Mouse (Mus musculus) hindbrain, embryonic 12.5 days (tissue): ENCODE data around the gene Cmtm4. TPM values are rescaled to one million over a fixed set of nuclear protein-coding genes. Genes with fewer than 3 reads are reported as not detected.

Experiments used
- ATAC-seq: fragments of 200-750 bp; cut with Nextera tagmentation; 2 replicates; pipeline ENCODE4 v1.8.0; 2017; ENCODE audit warnings: moderate TSS enrichment; ENCODE audit not compliant: low FRiP score
- H3K27ac ChIP-seq: fragments of 300-500 bp; sonication (generic); 2 replicates; pipeline ENCODE4 v1.5.1; 2016; ENCODE audit warnings: mild to moderate bottlenecking
- H3K27me3 ChIP-seq: fragments of 300-500 bp; sonication (generic); 2 replicates; pipeline ENCODE4 v1.6.1; 2016; ENCODE audit warnings: mild to moderate bottlenecking
- H3K36me3 ChIP-seq: fragments of 300-500 bp; sonication (generic); 2 replicates; pipeline ENCODE4 v1.6.1; 2016; ENCODE audit warnings: mild to moderate bottlenecking
- H3K4me1 ChIP-seq: fragments of 300-500 bp; sonication (generic); 2 replicates; pipeline ENCODE4 v1.6.1; 2016
- H3K4me2 ChIP-seq: fragments of 300-500 bp; sonication (generic); replicated peaks from 2 replicates; pipeline ENCODE4 v1.6.1; 2016; ENCODE audit warnings: mild to moderate bottlenecking
- H3K4me3 ChIP-seq: fragments of 300-500 bp; sonication (generic); 2 replicates; pipeline ENCODE4 v1.5.1; 2016; ENCODE audit warnings: mild to moderate bottlenecking
- H3K9ac ChIP-seq: fragments of 300-500 bp; sonication (generic); 2 replicates; pipeline ENCODE4 v1.6.1; 2016; ENCODE audit warnings: mild to moderate bottlenecking, moderate library complexity
- H3K9me3 ChIP-seq: fragments of 300-500 bp; sonication (generic); replicated peaks from 2 replicates; pipeline ENCODE4 v1.6.1; 2016; ENCODE audit warnings: mild to moderate bottlenecking
- WGBS: fragments of 180-500 bp; shearing (Covaris S2); methylation state at CpG from one replicate; pipeline ENCODE4 v1.1.7; 2016; 5-methylcytosine and 5-hydroxymethylcytosine counted together
- polyA plus RNA-seq: library from polyadenylated mRNA; unstranded; fragments of >200 nt; fragmentation: Nextera tagmentation; extraction: Ambion mirVana; gene quantifications from 2 replicates; pipeline ENCODE4 v1.2.1, GENCODE M21; 2016

The Cmtm4 gene
- 2.3 and 2.4 TPM in 2 replicates for polyA plus RNA-seq

DNA sequence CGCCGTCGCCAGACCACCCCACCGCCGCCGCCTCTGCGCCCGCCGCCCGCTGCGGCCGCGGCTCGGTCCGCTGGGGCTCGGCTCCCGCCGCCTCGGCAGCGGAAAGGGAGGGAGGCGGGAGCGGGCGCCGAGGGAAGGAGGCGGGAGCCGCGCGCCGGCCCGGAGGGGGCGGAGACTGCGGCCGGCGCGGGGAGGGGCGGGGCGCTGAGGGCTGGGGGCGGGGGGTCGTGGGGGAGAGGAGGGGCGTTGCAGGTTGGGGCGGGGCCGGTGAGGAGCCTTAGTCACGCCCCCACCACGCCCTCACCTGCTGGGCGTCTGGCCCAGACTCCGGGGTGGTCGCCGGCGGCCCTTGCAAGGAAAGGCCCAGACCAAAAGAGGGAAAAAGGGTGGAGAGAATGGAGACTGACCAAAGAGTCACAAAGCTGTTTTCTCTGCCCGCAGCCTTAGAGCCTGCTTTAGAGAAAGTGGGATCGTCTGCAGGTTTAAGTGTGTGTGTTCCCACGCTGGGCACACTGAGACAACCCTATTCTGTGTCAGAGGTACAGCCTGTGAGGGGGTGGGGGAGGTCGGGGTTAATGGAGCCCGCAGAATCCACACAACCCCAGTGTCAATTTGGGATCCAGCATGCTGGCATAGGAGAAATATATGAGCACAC is at the start of gene Cmtm4:
Gene Cmtm4, minus strand, starts transcription at position 105 of the 655 bp plus-strand sequence.
- Histone ChIP-seq H3K27ac (peak within 1 kb of the TSS; percentile 74), H3K4me3 (peak within 1 kb of the TSS; percentile 68), H3K4me2 (peak within 1 kb of the TSS; percentile 91), H3K9ac (peak within 1 kb of the TSS; percentile 82), H3K36me3 (no peaks in the 10 kb centered on the region), H3K27me3 (no peaks in the 10 kb centered on the region), H3K4me1 (peaks cover 16% of the 10 kb centered on the region), H3K9me3 (no peaks in the 10 kb centered on the region)
- 3% methylated on average over 36 of the region's 54 CpGs for WGBS
- ATAC-seq, result peak; percentile 87

DNA sequence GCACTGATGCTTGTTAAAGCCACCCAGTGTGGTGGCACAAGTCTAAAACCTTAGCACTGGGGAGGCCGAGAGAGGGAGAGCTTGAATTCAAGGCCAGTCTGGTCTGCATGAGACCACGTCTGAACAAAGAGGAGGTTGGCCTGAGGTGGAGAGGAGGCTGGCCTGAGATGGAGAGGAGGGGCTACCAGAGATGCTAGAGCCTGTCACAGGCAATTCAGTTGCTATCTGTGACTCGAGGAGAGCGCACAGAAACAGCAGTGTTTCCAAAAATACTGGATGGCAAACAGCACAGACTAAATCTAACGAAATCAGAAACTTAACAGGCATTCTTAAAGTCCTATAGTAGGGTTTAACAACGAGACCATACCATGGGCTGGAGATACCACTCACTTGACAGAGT is 49.6 kb upstream of the Cmtm4 start:
- Histone ChIP-seq H3K9me3 (no peaks in the 10 kb centered on the region), H3K4me1 (peaks cover 16% of the 10 kb centered on the region), H3K4me3 (no peak overlapping the region), H3K36me3 (peaks cover 4% of the 10 kb centered on the region), H3K9ac (no peak overlapping the region), H3K27me3 (no peaks in the 10 kb centered on the region), H3K4me2 (no peak overlapping the region), H3K27ac (no peak overlapping the region)
- 62% methylated on average over 6 of the region's 6 CpGs for WGBS
- no peak for ATAC-seq

DNA sequence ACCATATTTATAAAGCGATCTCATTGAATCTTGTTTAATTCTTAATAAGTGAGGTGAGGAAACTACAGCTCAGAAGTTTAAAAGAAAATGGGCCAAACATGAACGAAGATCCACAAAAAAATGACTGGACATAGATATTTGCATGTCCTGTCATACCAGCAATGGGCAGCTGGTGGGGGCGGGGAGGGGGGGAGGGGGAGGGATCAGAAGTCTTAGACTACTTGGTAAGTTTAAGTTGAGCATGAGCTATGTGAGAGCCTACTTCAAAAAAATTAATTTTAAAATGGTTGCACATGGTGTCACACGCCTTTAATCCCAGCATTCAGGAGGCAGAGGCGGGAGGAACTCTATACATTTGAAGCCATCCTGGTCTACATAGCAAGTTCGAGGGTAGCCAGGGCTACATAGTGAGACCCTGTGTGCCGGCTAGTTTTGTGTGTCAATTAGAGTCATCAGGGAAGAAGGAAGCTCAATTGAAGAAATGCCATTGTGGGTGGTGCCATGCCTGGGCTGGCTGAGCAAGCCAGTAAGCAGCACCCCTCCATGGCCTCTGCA is 47.6 kb upstream of the Cmtm4 start:
- peak overlapping the region; percentile 91 for H3K4me3 ChIP-seq
- peaks cover 16% of the 10 kb centered on the region for H3K4me1 ChIP-seq
- peaks cover 24% of the 10 kb centered on the region for H3K36me3 ChIP-seq
- peak overlapping the region; percentile 92; the same call in 1 of the 2 replicates for H3K27ac ChIP-seq
- no peak overlapping the region for H3K9ac ChIP-seq
- no peaks in the 10 kb centered on the region for H3K9me3 ChIP-seq
- peak; percentile 36 for ATAC-seq
- H3K27me3 ChIP-seq, result no peaks in the 10 kb centered on the region
- H3K4me2 ChIP-seq, result 0 out of 2 replicates have a peak overlapping the region, but pooled peaks have one; percentile 6
- 65% methylated on average over 7 of the region's 7 CpGs for WGBS

DNA sequence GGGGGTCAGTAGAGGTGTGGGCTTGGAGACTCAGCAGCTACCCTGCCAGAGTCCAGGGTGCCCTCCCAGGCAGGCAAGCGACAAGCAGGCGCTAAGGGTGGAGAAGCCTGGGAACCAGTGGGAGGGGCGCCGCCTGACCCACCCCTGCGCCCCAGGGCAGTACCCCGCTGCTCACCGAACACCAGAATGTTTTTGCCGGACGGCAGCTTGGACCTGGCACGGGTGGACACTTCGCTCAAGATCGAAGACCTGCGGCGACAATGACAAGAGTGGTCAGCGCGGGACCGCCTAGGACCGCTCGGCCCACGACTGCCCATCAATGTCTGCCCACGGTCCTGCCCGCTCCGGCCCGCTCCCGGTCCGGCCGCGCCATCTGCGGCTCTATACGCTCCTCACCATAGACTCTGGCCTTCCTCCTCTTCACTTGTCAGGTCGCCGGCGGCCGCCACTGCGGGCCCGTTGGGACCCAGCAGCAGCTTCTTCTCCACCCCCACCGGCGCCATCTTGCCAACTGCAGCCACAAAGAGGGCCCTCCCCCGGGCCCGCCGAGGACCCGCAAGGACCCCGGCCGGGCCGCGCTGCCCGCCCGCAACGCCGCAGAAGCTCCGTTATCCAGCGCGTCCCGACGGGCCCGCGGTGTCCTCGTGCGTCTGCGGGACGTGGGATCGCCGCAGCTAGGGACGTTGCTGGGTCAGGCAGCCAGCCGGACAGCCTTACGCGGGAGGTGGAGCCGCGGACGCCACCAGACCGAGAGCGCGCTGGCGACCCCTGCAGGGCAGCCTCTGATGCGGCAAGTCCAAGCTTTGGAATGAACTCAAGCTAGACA is 46.9 kb upstream of the Cmtm4 start, which contains the start of gene Dync1li2:
Gene Dync1li2, minus strand, starts transcription at position 749 of the 826 bp plus-strand sequence.
- H3K27ac ChIP-seq, result peak within 1 kb of the TSS; percentile 92
- peak within 1 kb of the TSS; percentile 95 for H3K9ac ChIP-seq
- ATAC-seq, result peak; percentile 90
- no peaks in the 10 kb centered on the region for H3K9me3 ChIP-seq
- no peaks in the 10 kb centered on the region for H3K27me3 ChIP-seq
- under 1% methylated on average over 75 of the region's 75 CpGs for WGBS
- H3K4me2 ChIP-seq, result peak within 1 kb of the TSS; percentile 81
- peaks cover 16% of the 10 kb centered on the region for H3K4me1 ChIP-seq
- H3K36me3 ChIP-seq, result peaks cover 29% of the 10 kb centered on the region
- peak within 1 kb of the TSS; percentile 91 for H3K4me3 ChIP-seq

DNA sequence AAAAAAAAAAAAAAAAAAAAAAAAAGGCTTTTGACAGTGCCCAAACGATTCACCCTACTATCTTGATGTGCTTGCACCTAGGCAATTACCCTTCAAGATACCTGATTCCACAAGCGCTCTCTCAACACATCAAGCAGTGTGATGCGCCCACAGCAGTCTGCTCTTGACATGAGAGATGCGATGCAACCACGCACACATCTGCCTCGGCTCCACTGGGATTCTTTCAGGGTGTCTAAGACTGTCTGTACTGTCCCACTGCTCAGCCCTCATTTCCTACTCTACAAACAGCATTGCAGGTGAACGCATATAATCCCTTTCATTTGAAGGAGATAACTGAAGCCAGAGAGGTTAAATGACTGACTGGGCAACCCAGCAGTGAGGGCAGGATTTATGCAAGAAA is 46.0 kb upstream of the Cmtm4 start:
- no peak for ATAC-seq
- Histone ChIP-seq H3K4me3 (peak overlapping the region; percentile 91), H3K4me2 (peak overlapping the region; percentile 81), H3K36me3 (peaks cover 38% of the 10 kb centered on the region), H3K9me3 (no peaks in the 10 kb centered on the region), H3K9ac (peak overlapping the region; percentile 95), H3K4me1 (peaks cover 16% of the 10 kb centered on the region), H3K27ac (no peak overlapping the region), H3K27me3 (no peaks in the 10 kb centered on the region)
- 65% methylated on average over 7 of the region's 7 CpGs for WGBS

DNA sequence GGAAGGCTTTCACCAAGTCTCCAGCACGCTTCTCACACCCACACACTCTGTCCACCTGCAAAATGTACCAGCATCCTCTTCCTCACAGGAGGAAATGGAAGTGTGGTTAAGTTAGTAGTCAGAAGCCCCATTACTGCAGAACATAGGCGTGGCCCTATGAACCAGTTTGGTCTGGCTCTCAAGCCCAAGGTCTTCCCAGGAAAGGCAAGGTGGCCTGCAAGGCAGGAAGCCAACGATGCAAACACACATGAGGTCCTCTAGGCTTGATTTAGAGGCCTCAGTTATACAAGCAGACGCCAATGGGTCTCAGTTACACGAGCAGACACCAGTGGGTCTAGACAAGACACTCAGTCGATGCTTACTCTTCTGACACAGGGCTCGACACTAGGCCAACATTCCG is 43.9 kb upstream of the Cmtm4 start:
- H3K36me3 ChIP-seq, result peaks cover 57% of the 10 kb centered on the region
- H3K27me3 ChIP-seq, result no peaks in the 10 kb centered on the region
- 98% methylated on average over 8 of the region's 8 CpGs for WGBS
- H3K9ac ChIP-seq, result no peak overlapping the region
- H3K27ac ChIP-seq, result no peak overlapping the region
- no peak overlapping the region for H3K4me2 ChIP-seq
- H3K9me3 ChIP-seq, result no peaks in the 10 kb centered on the region
- H3K4me1 ChIP-seq, result peaks cover 23% of the 10 kb centered on the region
- no peak for ATAC-seq
- no peak overlapping the region for H3K4me3 ChIP-seq

DNA sequence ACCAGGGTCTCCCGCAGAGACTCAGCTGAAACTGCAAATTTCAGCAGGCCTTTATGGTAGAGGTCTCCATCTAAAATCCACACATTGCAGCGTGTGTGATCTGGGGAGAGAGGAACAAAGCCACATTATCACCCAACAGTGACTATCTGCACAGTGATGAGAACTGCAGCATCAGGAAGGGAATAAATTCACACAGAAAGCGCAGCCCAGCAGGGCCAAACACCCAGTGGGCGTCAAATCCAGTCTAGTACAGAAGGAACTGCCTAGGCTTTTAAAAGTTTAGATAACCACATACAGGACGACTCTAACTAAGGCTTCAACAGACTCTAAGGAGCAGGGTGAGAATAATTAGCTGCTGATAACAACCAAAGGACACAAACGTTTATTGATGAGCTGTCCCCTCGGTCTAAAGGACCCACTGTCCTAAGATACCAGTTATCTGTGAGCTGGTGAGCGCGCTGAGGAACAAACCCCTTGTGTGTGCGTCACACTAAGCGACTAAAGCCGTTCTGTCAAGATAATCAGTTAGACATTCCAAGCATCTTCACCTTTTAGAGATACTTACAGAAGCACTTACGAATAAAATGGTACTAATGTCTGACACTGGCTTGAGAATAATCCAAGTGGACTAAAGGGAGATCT is 42.0 kb upstream of the Cmtm4 start:
- H3K27ac ChIP-seq, result no peak overlapping the region
- H3K4me3 ChIP-seq, result no peak overlapping the region
- 91% methylated on average over 13 of the region's 13 CpGs for WGBS
- no peak overlapping the region for H3K4me2 ChIP-seq
- no peaks in the 10 kb centered on the region for H3K9me3 ChIP-seq
- no peak overlapping the region for H3K9ac ChIP-seq
- H3K36me3 ChIP-seq, result peaks cover 74% of the 10 kb centered on the region
- H3K4me1 ChIP-seq, result peaks cover 23% of the 10 kb centered on the region
- ATAC-seq, result no peak
- H3K27me3 ChIP-seq, result no peaks in the 10 kb centered on the region

DNA sequence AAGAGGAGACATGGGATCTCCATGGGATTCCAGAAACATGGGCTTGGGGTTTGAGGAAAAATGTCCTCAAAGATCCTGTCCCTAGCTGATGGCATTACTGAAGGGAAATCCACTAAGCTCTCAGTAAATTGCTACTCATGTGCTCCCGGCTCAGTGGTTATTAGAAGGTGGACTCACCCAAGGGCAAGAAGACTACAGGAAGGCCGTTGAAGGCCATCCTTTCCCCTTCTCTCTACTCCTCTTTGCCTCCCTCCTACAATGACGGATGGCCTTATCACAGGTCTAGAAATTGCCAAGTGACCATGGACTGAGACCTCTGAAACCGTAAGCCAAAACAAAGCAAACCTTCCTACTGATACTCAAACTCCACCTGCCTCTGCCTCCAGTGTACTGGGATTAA is 41.0 kb upstream of the Cmtm4 start:
- Histone ChIP-seq H3K9ac (no peak overlapping the region), H3K4me1 (peaks cover 19% of the 10 kb centered on the region), H3K36me3 (peaks cover 84% of the 10 kb centered on the region), H3K4me2 (no peak overlapping the region), H3K4me3 (no peak overlapping the region), H3K27ac (no peak overlapping the region; the same call in 1 of the 2 replicates), H3K9me3 (no peaks in the 10 kb centered on the region), H3K27me3 (no peaks in the 10 kb centered on the region)
- 92% methylated on average over 4 of the region's 4 CpGs for WGBS
- ATAC-seq, result no peak

DNA sequence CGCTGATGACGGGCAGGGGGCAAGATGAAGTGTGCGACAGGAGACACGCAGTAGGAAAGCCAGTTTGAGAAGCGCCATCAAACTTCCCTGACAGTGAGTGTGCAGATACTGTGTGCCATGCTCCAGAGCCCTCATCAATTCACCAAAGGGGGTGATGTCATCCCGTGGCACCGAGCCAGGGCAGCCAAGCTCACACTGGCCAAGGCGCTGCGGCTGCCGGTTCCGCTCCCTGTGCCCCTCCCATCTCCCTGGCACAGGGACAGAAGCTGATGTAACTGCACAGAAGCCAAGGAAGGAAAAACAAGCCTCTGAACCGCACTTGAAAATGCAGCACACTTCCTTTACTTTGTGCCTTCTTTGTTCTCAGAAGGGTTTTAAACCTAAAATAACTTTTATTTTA is 40.4 kb upstream of the Cmtm4 start:
- no peak overlapping the region for H3K9ac ChIP-seq
- WGBS, result 56% methylated on average over 12 of the region's 12 CpGs
- peaks cover 13% of the 10 kb centered on the region for H3K4me1 ChIP-seq
- H3K9me3 ChIP-seq, result no peaks in the 10 kb centered on the region
- no peaks in the 10 kb centered on the region for H3K27me3 ChIP-seq
- no peak overlapping the region; the same call in 1 of the 2 replicates for H3K4me2 ChIP-seq
- ATAC-seq, result peak; percentile 97
- H3K27ac ChIP-seq, result peak overlapping the region; percentile 9; the same call in 1 of the 2 replicates
- H3K36me3 ChIP-seq, result peaks cover 90% of the 10 kb centered on the region
- no peak overlapping the region for H3K4me3 ChIP-seq

DNA sequence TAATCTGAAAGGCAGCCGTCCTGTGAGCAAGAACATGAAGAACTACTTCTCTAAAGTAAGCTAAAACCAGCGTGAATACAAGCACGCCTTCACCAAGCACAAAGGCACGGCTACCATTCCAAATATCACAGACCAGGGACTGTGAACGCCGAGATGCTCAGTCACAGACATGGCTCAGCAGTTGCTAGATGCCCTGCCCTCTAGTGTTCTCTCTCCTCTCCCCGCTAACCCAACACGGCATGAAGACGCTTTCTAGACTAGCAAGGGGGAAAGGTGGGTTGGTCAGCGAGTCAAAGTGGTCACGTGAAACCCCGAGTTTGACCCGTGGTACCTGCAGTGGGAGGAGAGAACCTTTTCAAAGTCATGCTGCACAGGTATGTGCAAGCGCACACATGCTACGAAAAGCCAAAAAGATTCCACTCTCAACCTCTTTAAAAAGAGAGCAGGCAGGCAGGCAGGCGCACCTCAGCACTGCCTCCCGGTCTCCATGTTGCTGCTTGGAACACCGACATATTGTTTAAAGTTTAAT is 39.3 kb upstream of the Cmtm4 start:
- Histone ChIP-seq H3K27ac (no peak overlapping the region), H3K27me3 (no peaks in the 10 kb centered on the region), H3K9ac (no peak overlapping the region), H3K4me1 (peaks cover 7% of the 10 kb centered on the region), H3K9me3 (no peaks in the 10 kb centered on the region), H3K4me3 (no peak overlapping the region), H3K36me3 (peaks cover 94% of the 10 kb centered on the region), H3K4me2 (no peak overlapping the region)
- WGBS, result 88% methylated on average over 18 of the region's 18 CpGs
- no peak for ATAC-seq

DNA sequence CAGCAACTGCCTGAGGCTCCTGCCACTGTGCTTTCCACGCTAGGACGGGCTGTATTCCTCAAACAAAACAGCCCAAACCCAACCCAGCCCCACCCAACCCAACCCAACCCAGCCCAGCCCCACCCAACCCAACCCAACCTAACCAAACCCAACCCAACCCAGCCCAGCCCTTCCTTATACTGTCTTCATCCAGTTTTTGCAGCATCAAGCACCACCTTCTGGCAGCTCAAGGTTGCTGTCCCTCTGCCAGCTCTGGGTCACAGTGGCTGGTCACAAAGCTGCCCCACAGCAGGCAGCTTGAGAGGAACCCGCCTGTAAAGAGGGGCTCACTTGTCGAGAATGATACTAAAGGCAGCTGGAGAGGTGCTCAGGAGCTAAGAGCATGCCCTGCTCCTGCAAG is 38.7 kb upstream of the Cmtm4 start:
- Histone ChIP-seq H3K27ac (no peak overlapping the region), H3K9me3 (no peaks in the 10 kb centered on the region), H3K36me3 (peaks cover 94% of the 10 kb centered on the region), H3K4me1 (peaks cover 7% of the 10 kb centered on the region), H3K4me3 (no peak overlapping the region), H3K27me3 (no peaks in the 10 kb centered on the region), H3K4me2 (no peak overlapping the region), H3K9ac (no peak overlapping the region)
- WGBS, result 94% methylated on average over 4 of the region's 4 CpGs
- no peak for ATAC-seq
